Mouse (Mus musculus) CD8-positive naive resting alpha-beta T cell, adult 2 months (primary cell): ENCODE data around the gene Iqsec1.

Experiments used
- DNase-seq, 2 experiments: peaks; one replicate each; pipeline ENCODE4 v3.0.0; 2022; ENCODE audit warnings: low read depth in 2 of 2, low spot score in 2 of 2

The Iqsec1 gene

GRCm38 (mm10) chr6:90816551-90816950 is 171.9 kb downstream of the Iqsec1 start:
- DNase-seq, result no peak

GRCm38 (mm10) chr6:90815341-90815740 is 173.1 kb downstream of the Iqsec1 start:
- DNase-seq, result no peak

GRCm38 (mm10) chr6:90813526-90813925 is 175.0 kb downstream of the Iqsec1 start:
- no peak for DNase-seq

GRCm38 (mm10) chr6:90812584-90812983 is 175.9 kb downstream of the Iqsec1 start:
- DNase-seq, result no peak

- no peak for DNase-seq
These were observed 176.4 kb downstream of the Iqsec1 start for GRCm38 (mm10) chr6:90812072-90812471.

GRCm38 (mm10) chr6:90810576-90810975 is 177.9 kb downstream of the Iqsec1 start:
- no peak for DNase-seq

GRCm38 (mm10) chr6:90809960-90810362 is 178.5 kb downstream of the Iqsec1 start:
- DNase-seq, result peak; percentile 50 to 52

GRCm38 (mm10) chr6:90809077-90809840 is 179.2 kb downstream of the Iqsec1 start:
- DNase-seq, result no peak

GRCm38 (mm10) chr6:90808544-90808943 is 179.9 kb downstream of the Iqsec1 start:
- no peak for DNase-seq

GRCm38 (mm10) chr6:90808134-90808533 is 180.4 kb downstream of the Iqsec1 start:
- no peak for DNase-seq

GRCm38 (mm10) chr6:90807581-90807980 is 180.9 kb downstream of the Iqsec1 start:
- peak; percentile 18 to 24 for DNase-seq

- DNase-seq, result no peak
These were observed 181.7 kb downstream of the Iqsec1 start for GRCm38 (mm10) chr6:90806743-90807142.

- no peak for DNase-seq
These were observed 183.4 kb downstream of the Iqsec1 start for GRCm38 (mm10) chr6:90805101-90805500.

- no peak for DNase-seq
These were observed 183.8 kb downstream of the Iqsec1 start for GRCm38 (mm10) chr6:90804646-90805045.

GRCm38 (mm10) chr6:90802604-90803003 is 185.9 kb downstream of the Iqsec1 start:
- DNase-seq, result no peak

GRCm38 (mm10) chr6:90802058-90802457 is 186.4 kb downstream of the Iqsec1 start:
- no peak for DNase-seq

GRCm38 (mm10) chr6:90800825-90801224 is 187.7 kb downstream of the Iqsec1 start:
- no peak for DNase-seq

- DNase-seq, result no peak
These were observed 189.4 kb downstream of the Iqsec1 start for GRCm38 (mm10) chr6:90799116-90799515.

- DNase-seq, result no peak
These were observed 190.3 kb downstream of the Iqsec1 start for GRCm38 (mm10) chr6:90798201-90798600.

GRCm38 (mm10) chr6:90796902-90797596 is 191.4 kb downstream of the Iqsec1 start:
- no peak for DNase-seq

- DNase-seq, result no peak
These were observed 197.6 kb downstream of the Iqsec1 start for GRCm38 (mm10) chr6:90790901-90791300.

GRCm38 (mm10) chr6:90789520-90789919 is 199.0 kb downstream of the Iqsec1 start:
- no peak for DNase-seq
